Mouse (Mus musculus) right cerebral cortex, postnatal 36 days (tissue): ENCODE measurements around the gene Fam83g.
"Not testable (repeated sequence)": the region's sequence is repeated elsewhere in the genome, so short reads cannot be mapped to it uniquely, and the experiment has no call there.

Experiments used
- DNase-seq, 2 experiments: peaks; one replicate each; pipeline ENCODE4 v3.0.0; 2022; ENCODE audit warnings: low spot score in 2 of 2, mixed read lengths in 1 of 2

Gene Fam83g

DNA sequence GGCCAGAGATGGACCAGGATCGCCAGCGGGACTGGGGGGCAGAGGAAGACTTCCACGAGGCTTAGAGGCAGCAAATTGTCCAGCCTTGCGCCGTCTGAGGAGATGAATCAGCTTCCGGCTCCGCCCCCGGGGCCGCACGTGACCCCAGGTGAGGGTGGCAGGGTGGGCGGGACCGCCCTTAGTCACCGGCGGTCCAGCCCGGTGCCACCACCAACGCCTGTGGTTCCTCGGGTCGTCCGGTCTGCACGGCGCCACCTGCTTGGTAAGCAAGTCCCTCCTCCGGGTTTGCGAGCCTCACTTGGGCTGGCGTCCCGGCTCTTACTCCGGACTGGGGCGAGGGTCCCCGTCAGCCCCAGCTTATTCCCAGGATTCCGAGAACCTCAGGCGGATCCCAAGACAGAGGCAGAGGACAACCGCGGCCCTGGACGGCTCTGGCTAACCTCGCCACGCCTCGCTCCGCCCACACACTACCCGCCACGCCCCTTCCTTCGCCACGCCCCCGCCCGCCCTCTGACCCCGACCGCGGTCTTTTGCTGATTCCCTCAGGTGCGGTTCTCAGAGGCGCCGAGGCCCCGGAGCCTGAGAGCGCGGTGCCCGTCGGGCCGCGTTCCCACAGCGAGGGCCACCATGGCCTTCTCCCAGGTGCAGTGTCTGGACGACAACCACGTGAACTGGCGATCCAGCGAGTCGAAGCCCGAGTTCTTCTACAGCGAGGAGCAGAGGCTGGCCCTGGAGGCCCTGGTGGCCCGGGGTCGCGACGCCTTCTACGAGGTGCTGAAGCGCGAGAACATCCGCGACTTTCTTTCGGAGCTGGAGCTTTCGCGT lies at the start of gene Fam83g:
Gene Fam83g, plus strand, starts transcription at position 185 of the 825 bp plus-strand sequence.
- DNase-seq: no peak

DNA sequence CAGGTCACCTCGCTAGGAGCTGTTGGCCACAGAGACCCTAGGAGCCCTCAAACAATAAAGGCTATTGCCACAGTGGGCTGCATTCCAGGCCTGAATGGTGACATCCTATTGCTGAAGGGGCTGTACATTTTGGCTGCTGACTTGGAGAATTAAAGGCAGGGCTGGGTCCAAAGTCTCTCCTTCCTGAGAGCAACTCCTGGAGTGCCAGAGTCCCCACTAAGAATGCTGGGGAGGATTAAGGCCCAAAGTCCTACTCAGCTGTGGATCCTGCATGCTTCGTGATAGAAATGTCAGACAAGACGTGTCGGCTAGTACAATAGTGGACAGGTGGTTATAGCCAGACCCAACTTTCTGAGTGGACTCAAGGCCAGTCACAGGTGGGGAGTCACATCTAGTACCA lies 47.6 kb upstream of the Fam83g start:
- not testable (repeated sequence) for DNase-seq

DNA sequence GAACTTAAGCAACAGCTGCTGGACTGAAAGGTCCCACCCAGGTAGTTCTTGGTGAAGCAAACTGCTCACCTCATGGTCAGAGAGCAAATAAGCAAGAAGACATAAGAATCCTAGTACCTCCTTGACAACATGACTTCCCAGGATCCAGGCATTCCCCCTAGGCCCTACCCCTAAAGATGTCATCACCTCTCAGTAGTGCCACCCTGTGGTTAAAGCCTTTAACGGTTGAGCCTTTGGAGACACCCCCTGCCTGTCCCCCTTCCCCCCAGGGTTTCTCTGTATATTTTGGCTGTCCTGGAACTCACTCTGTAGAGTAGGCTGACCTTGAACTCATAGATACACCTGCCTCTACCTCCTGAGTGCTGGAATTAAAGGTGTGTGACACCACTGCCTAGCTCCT lies 46.5 kb upstream of the Fam83g start:
- no peak for DNase-seq

DNA sequence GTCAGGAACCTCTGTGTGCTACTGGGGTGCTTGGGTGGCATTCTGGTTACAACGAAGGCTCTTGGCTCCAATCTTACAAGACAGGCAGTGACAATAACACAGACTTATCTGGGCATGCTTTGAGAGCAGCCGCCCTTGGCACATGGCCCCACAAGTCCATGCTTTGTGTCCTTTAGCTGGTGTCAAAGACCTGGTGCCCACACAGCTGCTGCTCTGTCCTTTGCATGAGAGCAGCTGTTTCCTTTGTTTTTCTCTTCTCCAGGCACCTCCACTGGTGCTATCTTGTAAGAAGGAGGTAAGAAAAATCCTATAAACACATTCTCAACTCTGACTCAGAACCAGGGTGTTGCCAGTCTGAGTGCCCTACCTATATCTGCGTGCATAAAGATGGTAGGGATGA lies 46.0 kb upstream of the Fam83g start:
- no peak for DNase-seq

DNA sequence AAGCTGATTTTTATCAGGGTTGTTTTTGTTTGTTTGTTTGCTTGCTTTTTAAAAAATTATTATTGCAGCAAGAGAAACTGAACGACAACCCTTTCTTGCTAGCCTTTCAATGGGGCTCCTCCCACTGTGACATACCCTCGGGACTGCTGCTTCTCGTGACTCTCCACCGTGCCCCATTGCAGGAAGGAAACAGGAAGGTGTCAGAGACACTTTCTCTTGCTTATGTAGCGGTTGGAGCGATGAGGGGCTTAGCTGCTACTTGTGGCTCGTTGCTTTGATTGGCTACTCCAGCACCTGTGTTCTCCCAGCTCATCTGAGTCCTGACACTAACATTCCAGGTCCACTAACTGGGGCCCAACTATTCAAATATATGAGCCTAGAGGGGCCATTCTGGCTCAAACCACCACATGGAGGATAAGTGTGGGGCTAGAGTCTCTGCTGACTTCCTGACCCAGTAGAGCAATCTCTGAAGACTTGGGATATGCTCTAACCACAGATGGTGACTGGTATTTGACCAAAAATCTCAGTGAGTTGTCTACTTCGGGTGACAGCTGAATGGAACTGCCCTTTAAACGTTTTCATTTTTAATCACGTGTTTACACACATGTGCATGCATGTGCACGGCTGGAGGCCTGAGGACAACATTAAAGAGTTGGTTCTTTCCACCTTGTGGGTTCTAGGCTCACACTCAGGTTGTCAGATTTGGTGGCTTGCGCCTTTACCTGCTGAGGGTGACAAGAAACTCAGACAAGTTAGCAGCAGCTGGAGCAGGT lies 44.9 kb upstream of the Fam83g start:
- DNase-seq: no peak

DNA sequence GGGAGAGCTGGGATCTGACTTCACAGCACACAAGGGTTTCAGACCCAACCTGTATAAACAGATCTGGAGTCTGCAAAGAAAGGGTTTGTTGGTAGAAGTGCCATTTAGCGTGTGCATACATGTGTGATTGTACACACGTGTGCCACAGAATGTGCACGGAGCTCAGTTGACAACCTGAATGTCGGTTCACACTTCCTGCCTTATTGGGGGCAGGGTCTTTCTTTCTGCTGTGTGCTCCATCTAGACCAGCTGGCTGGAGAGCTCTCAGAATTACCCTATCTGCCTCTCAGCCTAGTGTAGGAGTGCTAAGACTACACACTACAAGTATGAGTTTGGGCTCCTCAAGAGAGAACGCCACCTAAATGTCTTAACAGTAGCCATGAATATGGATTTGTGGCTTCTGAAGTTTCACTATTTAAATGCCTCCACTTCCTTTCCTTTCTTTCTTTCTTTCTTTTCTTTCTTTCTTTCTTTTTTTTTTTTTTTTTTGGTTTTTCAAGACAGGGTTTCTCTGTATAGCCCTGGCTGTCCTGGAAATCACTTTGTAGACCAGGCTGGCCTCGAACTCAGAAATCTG lies 44.2 kb upstream of the Fam83g start:
- DNase-seq: no peak

DNA sequence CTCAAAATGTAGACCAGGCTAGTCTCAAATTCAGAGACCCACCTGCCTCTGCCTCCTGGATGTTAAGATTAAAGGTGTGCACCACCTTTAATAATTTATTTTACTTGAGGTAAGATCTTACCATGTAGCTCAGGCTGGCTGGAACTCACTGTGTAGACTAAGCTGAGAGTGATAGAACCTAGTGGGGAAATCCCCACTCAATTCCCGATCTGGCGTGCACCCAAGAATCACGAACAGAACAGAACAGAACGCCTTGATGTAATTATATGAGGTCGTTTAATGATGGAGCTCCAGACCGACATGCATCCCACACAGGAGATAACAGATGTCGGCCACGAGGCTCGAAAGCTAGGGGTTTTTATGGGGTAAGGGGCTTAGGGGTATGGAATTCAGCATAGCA lies 43.3 kb upstream of the Fam83g start:
- not testable (repeated sequence) for DNase-seq

DNA sequence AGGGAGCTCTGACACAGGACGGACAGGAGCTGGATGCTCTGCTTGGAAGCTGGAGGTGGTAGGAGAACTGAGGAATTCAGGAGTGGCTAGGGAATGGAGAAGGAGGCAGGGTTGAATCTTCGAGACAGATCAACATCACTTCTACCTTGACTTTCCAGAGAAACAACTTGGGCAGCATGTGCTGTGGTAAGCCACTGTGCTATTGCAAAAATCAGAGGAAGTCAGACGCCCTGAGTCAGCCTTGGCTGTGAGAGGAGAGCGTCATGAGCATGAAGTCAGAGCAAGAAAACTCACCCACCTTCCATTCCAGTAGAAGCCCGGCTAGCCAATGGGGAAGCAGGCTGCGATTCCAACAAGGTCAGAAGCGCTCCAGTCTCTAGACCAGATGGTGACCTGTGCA lies 41.8 kb upstream of the Fam83g start:
- DNase-seq: no peak

DNA sequence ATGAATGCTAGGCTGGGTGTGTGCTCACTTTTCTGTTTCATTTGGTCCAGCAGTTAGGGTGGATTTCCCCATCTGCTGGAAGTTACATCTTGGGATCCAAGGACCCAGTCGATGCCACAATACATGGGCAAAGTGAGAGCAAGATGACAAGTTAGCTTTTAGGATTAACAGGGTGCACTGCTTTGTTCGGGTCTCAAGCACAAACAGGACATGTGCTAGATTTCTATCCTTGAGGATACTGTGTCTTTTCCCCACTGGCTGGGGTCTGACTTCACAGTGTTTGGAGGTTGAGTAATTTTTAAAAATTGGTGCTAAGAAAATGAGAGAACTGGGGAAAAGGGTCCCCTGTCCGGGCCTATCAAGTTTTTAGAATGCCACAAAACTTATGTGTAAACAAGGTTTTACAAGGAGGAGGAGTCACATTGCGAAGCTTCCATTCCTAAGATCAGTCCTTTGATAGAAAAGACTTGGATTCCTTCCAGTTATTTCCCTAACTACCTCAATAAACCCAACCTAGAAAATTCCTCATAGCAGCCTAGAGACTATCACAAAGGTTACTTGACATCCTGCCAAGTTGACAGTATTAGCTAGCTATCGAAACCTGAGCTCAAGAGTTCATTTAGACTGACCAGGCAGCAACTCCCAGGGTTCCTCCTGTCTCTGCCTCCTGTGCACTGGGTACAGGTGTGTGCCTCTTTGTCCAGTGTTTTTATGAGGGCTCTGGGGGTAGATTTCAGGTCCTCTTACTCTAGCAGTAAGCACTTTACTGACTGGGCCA lies 40.5 kb upstream of the Fam83g start:
- DNase-seq: no peak

DNA sequence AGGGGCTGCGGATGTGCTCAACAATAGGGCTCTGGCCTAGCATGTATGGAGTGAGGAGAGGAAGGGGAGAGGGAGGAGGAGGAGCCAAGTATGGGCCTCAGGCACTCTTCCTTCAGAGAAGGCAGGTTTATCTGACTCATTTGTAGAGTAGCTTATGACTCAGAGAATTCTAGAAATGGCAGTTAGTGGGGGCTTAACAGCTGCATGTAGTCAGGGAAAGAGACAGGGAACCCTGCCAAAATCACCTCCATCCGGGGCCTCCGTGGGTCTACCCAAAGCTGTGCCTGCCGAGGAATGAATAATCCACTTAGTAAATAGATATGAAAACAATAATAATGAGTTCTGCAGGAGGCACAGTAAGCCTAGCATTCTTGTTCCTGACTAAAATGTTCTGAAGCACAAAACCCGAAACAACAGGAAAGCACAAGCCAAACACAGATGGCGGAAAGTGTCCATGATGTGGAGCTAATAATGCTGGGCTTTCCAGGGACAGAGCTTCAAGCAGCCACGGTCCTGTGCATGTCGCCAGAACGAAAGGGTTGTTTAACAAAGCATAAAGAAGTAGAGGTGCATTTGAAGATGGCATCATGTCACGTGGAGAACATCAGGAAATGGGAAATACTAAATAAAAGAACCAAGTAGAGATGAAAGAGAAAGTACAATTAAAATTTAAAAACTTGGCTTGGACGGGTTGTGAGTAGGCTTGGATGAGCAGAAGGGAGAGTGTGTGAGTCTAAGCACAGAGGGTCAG lies 39.1 kb upstream of the Fam83g start:
- peak; percentile 51 to 64 for DNase-seq

DNA sequence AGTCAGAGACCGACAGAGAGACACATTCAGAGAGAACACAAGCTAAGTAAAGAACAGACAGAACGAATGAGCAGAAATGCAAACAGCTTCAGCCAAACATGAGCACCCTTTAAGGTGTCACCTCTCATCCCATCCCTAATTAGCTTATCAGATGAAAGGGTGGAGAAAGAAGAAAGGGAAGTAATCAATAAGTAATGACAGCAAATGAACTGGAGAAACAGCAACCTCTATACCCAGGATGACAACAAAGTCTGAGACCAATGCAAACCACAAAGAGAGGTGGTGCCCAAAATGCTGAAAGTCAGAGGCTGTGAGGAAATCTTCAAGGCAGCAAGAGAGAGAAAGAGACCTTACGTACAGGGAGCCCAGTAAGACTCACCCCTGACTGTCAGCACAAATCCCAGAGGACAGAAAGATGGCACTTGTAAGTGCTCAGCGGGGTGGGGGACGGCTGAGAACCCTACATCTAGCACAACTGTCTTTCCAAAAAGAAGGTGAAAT lies 38.5 kb upstream of the Fam83g start:
- no peak for DNase-seq

DNA sequence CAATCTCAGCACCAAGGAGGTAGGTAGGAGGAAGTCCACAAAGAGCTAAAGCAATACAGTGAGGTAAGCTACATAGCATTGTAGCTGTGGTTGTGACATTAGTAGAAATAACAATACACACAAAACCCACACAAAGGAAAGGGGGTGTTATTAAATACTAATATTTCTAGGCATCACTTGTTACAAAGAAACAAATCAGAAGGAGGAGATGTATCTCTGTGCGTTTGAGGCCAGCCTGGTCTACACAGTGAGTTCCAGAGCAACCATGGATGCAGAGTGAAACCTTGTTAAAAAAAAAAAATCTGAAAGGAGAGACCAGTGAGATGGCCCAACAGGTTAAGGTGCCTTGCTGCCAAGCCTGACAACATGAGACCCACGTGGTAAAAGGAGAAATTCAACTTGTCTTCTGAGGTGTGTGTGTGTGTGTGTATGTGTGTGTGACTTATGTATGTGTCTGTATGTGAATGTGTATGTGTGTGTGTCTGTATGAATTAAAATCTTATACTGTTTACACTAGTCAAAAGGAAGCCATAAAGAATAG lies 37.3 kb upstream of the Fam83g start:
- no peak for DNase-seq

DNA sequence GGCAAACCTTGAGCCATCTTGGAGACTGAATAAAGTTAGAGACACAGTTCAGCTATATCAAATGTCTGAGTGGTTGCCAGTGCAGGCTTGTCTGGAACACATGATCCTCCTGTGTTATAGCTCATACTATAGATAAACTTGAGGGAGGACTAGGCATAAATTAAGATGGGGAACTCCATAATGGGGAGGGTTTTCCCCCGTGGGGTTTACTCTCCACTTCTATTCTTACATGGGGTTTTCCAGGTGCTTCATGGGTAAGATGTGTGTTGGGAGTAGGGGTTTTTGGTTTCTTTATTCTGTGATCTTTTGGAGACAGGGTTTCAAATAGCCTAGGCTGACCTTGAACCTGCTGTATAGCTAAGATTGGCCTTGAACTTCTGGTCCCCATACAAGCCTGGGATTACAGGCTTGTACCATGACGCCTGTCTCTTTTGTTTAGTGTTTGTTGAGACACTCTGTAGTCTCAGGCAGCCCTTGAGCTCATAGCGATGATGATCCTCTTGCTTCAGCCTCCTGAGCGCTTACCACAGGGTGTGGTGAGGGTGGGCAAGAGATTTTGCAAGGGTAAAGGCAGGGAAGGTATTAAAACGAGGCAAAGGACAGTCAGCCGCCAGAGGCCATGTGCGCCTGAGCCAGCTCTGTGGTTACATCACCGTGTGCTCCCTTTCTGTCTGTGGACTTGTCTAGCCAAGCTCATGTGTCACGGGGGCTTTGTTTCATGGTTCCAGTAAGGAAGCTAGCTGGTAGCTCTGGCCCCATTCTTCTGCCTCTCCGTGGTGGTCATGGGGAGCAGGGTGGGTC lies 36.6 kb upstream of the Fam83g start:
- no peak for DNase-seq

DNA sequence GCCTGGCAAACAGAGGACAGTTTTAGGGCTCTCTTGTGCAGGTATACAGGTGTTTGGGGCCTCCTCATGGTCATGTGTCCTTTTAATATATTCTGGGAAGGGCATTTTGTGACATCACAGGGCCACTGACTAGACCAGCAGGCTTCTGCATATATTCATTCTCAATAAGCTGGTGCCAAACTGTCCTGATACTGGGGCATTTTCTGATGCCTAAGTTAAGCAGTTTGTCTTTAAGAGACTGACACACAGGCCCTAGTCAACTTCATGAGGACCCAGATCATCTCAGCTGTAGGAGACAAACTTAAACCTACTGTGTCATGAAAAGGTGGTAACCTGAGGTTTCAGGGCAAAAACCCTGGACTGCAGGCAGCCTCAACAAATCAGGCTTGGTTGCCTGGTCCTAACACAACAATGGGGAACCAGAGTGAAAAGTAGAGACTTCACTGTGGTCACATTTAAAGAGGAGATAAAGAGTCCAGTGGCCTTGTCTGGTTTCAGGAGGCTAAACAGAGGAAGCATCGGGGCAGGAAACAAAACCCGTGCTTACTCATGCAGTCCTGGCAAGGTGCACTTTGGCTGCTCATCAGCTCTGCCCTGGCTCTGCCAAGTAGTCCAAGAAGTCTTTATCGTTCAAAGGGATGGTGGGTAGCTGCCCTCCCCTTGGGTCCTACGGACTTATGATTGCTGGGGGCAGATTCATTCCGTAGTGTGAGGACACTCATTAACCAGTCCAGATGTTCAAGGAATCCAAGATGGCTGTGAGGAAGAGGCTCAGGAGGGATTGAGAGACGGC lies 35.7 kb upstream of the Fam83g start:
- DNase-seq: no peak

DNA sequence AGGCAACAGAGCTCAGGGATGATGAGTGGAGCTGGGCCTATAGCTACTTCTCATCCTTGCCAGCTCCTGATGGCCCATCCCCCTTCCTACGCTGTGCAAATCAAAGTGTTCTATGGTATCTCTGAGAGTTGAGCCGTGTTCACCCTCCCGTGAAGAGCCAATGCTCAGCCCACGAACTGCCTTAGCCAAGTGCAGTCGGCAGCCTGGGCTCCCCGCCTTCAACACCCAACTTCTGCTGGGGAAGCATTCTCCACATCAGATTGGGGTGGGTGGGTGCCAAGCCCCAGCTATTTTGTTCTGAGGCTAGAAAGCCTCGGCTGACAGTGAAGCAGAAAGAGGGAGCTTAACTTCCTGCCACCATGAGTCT lies 35.2 kb upstream of the Fam83g start:
- DNase-seq: peak; percentile 65 to 77

DNA sequence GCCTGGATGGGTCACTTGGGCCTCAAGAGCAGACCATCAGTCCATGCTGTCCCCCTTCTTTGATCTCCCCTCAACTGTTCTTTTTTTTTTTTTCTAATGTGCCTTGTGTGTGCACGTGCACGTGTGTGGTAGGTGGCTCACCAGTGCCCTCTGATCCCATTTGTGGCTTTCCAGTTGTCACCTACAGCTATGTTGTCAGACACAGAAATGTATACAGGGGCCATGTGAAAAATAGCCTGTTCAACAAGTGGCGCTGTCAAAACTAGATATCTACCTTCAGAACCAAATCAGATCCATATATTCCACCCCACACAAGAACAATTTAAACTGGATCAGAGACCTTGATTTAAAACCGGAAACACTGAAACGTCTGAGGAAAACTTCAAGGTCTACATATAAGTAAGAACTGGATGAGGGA lies 34.7 kb upstream of the Fam83g start:
- no peak for DNase-seq

DNA sequence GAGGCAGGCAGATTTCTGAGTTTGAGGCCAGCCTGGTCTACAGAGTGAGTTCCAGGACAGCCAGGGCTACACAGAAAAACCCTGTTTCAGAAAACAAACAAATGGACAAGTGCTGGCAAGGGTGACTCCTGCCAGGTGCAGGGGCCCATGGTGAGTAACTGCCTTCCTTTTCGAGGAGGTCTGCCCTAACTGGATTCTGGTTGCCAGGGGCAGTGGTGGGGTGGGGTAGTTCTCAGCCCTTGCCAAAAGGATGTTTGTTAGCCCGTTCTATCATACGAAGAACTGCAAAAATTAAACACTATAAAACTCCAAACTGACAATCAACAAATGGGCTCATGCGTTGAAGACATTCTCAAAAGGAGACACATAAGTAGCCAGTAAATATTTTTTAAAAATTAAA lies 34.3 kb upstream of the Fam83g start:
- DNase-seq: no peak

DNA sequence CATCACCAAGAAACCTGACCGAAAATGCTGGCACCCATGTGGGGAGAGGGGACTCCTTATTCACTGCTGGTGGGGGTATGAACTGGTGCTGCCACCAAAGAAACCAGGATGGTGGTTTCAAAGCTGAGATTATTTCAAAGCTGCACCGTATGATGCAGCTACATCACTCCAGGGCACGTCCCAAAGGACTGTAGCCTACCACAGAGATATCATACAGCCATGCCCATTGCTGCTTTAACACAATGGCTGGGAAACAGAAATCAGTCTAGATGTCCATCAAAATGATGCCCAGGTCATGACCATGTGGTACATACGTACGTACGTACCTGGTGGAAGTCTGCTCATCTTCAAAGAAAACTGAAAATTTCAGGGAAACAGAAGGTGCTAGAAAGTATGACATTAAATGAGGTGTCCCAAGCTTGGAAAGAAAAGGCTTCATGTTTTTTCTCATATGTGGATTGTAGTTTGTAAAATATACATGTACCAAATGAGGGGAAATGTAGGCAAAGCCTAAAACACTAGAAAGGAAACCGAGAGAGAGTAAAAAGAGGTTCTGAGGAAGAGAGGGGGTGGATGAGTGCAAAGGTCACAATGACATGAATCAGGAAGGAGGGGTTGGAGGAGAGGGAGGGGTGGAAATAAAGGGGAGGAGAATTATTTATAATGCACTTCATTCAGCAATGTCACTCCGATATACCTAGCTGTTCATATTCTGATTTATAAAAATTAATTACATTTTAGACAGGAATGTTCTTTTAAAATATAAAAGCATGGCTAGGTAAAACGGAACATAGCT lies 33.2 kb upstream of the Fam83g start:
- no peak for DNase-seq
